Mouse (Mus musculus) ovary, adult 18-20 months (tissue): ENCODE data around the gene Mrgpre.

ENCODE experiments used
- DNase-seq: peaks from one replicate; pipeline ENCODE4 v3.0.0; 2022; ENCODE audit warnings: low spot score, mixed read lengths

The Mrgpre gene

DNA sequence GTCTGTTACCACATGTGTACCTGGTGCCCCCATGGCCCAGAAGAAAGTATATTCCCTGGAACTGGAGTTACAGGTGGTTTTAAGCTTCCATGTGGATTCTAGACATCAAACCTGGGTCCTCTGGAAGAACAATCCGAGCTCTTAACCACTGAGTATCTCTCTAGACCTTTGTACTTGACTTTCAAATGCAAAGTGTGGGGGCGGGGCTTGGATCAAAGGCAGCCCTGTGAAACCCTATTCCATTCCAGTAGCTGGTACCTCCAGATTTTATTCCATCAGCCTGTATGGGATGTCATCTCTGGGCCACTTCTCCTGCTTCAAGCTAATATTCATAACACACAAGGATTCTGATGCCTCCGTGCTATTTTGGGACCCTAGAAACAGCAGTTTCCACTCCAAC is 8.2 kb downstream of the Mrgpre start:
- no peak for DNase-seq

DNA sequence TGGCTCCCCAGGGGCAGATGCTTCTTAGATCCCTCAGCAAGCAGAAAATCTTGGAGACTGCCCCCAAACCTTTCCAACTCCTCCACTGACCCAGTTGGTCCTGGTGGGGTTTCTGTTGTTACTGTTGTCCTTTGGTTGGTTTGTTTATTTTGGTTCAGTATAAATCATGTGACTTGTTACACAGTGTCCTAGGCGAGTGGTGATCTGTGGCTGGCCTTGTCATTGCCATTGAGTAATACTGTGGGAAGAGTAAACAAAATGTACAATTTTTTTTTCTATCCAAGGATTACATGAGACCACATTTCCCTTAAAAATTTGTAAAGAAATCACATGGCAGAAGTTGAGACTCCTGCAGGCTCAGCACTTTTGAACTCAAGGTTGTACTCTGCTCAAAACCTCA is 14.8 kb downstream of the Mrgpre start:
- no peak for DNase-seq

DNA sequence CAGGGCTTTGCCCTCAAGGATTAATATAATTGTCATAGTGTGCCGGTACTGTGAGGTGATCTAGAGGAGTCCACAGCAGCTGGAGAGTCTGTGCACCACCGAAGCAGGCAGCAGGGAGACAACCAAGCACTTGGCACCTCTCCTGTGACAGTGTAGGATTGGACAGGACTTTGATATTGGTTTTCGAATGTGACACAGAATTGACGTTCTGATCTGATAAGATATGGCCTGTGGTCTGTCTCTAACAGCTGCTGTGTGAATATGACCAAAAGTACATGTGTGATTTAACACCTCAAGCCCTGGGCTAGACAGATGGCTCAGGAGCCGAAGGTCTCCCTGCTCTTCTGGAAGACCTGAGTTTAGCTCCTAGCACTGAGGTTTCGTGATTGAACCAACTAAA is 16.0 kb downstream of the Mrgpre start:
- DNase-seq = no peak

DNA sequence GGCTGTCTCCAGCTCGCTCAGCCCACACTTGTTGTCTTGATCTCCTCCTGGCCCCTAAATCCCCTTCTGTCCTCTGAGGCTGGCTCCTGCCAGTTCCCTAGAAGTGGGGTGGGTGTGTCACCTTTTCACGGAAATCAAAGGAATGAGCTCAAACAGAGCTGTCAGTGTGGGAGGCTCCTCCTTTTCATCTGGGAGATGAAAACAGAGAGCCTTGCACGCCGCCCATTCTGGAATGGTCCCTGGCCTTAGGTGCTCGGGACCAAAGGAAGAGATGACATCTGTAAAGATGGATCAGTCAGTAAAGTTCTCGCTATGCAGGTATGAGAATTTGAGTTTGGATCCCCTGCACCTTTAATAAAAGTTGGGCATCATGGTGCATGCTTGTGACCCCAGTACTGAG is 17.4 kb downstream of the Mrgpre start, which contains the start of gene Mrgprg:
Gene Mrgprg, minus strand, starts transcription at position 101 of the 400 bp plus-strand sequence.
- no peak for DNase-seq

DNA sequence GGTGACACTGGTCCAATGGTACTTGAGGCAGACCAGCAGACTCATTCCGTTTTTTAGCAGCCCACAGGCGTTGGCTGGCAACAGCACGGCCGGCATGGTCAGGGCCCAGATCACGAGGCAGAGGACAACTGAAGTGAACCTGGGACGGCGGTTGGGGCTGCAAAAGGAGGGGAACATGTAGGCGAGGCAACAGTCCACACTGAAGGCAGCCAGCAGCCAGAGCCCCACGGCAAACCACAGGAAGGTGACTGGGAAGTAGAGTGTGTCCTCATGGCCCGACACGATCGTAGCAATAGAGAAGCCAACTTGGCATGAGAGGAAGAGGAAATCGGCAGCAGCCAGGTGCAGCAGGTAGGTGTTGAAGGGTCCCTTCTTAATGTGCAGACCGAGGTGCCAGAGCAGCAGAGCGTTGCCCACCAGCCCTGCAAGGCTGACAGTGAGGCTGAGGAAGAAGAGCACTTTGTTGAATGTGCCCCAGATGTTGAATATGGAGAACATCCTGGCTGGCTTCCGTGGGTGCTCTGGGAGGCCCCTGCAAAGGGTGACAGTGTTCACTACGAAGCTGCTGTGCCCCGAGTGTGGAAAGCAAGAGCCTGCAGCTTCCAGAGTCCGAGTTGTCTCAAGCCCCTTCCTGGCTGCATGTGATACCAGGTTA is 19.3 kb downstream of the Mrgpre start:
- DNase-seq = no peak

DNA sequence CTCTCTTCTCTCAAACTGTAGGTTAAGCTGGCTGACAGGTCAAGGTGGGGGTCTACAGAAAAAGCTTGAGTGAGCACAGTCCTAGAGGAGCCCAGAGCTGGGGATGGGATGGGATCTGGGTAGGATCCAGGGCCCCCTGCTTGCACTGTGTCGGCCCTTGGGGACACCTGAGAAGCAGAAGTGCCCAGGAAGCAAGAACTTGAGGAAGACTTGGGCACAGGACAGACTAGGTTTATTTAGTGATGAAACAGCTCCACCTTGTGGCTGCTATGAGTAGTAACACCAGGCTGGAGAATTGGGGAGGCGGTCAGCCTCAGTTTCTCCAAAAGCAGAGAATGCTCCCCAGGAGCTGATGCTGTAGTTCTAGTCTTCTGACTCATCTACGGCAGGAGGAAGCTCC is 20.5 kb downstream of the Mrgpre start:
- DNase-seq = no peak

DNA sequence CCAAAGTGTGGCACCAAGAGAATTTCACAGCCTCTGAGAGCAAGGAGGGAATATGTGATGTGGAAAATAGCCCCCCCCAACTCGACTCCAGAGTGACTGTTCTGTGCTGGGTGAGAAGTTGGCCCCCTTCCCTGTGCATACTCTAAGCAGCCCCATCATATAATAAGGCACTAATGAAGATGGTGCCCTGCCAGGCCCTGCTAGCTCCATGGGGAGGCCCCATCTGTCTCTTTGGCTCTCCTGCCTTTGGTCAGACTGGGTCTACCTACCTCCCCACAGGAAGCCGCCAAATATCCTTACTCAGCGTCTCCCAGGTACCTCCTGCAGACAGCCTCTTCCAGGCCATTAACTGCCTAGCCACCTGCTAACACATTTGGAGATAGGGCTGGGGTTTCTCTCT is 25.3 kb downstream of the Mrgpre start:
- DNase-seq = no peak

DNA sequence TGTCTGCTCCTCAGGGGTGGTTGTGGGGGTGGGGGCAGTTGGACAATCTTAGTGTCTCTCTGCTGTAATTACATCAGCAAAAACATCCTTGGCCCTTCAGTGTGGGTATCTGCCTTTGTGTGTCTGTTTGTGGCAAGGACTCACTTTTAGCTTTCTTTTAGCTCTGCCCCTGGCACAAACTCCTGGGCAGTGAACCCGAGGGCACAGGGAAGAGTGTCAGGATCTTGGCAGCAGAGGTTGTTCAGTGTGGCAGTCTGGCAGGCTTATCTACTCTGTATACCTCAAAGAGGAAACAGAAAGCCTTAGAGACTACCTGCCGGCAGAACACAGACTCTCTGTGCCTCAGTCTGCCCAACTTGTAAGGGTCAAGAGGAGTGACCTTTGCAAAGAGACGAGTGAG is 26.6 kb downstream of the Mrgpre start:
- no peak for DNase-seq

DNA sequence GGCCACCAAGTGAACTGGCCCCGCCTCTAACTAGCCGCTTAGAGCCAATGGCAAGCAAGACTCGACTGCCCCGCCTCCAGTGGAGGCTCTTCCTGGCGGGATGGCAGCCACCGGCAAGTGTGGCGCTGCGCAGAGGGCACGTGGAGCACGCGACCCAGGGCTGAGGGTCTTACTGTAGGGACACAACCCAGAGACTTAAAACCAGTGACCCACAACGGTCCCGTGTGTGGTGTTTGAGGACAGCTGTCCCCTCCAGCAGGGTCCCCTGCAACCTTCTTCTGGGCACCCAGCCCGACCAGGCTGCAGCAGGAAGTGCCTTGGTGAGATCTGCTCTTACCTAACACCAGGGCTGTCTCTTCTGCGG is 27.3 kb downstream of the Mrgpre start:
- peak; percentile 65 for DNase-seq

DNA sequence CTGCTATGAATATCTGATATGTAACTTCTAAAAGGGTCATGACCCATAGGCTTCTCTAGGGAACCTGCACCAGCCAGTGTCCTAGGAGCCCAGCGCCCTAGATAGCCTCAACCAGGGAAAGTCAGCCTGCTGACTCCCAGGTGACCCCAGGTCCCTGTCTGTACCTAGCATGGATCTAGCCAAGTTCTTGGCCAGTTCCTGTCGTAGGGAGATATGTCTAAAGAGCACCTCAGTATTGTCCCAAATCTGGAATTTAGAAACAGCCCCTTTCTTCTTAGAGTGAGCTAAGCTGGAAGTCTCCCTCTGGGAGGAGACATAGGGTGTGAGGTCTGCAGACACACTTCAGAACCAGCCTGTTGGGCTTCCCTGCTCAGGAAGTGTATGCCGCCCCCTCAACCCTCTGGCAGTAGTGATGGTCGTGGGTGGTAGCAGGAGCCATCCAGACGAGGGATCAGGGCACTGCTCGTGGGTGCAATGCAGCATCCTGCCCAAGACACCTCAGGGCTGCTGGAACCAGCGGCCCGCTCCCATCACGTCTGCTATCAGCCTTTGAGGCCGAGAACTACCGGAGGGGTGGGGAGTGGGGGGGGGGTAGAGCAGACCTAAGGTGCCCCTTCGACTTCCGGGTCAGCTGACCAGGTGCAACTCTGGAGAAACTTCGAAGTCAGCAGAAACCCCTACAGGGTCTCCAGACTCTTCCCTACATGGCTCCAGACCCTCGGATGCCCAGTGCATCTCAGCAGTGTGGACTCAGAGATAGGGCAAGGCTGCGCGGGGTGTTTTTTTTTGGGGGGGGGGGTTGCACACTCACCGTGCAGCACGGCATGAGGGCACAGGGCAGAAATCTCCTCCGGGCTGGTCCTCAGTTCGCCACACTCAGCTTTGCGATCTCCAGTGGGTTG is 27.9 kb downstream of the Mrgpre start, which contains the start of gene Osbpl5:
Gene Osbpl5, minus strand, starts transcription at position 861 of the 902 bp plus-strand sequence.
- DNase-seq = no peak

DNA sequence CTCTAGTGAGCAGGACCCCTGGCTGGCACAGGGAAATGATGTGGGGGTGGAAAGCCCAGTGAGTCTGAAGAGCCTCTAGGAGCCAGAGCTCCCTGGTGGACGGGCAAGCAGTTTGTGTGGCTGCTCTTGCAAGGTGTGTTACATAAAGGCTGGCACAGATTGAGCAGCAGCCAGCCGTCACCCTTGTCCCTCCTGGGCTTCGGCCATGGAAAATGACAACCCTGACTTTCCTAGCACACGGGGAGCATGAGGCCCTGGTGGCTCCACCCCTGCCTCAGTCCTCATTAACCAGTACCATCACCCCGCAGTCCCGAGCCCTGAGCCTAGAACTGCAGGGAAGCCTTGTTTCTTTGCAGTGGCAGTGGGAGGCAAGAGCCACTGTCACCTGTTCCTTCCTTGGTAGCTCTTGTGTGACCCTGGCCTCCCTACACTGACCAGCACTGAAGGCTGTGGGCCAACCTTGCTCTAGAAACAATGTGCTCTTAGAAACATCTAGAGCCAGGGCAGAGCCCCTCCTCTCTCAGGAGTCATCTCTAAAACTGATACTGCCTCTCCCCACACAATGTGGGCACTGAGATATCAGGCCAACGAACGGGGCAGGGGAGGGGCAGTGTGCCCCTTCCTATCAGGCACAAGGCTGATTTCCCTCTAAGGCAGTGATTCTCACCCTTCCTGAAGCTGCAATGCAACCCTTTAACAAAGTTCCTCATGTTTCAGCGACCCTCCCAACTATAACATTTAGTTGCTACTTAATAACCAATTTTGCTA is 28.8 kb downstream of the Mrgpre start:
- no peak for DNase-seq

DNA sequence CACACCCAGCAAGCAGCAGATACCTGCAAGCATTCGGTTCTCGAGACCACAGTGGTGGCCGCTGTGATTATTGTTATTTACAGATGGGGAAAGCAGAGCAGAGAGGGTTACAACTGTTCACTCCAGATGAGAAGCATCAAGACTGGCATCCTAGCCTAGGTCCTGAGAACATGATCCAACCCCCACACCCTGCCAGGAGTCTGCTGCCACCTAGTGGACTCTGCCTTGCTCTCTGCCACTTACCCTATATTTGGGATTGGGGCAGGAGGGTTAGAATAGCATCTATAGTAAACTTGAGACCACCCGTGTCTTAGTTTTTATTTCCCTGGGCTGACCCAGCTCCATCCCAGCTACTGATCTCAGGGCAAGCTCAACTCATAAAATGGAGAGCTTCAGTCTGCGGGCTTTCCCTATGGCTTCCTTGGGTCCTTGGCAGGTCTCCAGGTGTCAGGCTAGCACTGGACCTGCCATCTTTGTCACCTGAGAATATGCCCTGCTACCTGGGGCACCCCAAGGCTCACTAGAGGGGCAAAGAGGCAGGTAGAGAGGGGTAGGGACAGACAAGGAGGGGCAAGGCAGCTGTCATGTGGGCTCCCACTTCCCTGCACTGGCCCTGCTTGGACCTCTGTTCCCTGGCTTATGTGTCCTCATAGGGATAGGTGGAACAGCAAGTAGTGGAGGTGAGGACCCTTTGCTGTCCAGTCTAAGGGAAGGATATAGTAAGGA is 30.1 kb downstream of the Mrgpre start:
- no peak for DNase-seq

DNA sequence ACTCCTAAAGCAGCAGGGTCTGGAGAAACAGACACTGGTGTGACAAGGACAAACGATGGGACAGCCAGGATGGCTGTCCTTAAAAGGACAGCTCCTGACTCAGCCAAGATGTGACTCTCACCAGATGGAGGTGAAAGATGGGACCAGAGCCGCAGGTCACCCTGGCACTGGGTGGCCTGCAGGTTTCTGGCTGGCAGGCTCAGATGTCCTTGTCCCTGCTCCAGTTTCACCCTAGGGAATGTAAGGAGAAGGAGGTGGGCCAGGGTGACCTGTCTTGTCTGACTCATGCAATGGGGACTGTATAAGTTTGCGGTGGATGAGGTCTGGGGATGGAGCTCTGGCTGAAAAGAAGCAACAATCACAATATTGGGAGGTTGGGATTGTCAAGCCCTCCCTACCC is 31.7 kb downstream of the Mrgpre start:
- DNase-seq = no peak

DNA sequence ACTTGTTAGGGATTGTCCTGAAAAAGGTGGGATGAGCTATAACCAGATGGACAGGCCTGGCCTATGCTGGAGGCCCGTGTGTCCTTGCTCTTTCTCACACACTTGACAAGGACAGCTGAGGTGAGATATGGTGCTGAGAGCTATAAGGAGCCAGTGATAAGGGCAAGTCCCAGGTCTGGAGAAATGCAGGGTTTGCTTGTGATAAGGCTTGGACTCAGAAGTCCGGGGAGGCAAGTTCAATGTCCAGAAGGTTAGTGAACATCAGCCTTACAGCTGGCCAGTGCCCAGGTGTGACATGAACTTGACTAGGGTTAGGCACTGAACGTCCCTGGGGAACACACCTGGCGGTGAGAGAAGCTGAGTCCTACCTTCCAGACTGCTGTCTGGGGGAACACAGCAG is 32.2 kb downstream of the Mrgpre start:
- DNase-seq = no peak

DNA sequence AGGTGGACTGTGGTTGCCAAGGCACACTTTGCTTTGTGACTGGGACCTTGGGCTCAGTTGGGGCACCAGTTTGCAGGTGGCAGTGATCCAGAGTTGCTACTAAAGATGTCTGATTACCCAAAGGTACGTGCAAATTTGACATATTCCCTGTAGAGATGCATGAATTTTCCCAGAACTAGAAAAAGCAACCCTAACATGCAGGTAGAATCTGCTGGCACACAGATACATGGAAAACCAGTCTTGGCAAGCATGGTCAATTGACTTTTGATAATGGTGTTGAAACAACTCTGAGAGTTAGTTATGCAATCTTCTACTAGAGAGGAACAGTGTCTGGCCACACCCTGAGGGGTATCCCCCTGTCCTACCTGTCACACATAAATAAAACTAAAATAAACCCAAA is 32.9 kb downstream of the Mrgpre start:
- no peak for DNase-seq

DNA sequence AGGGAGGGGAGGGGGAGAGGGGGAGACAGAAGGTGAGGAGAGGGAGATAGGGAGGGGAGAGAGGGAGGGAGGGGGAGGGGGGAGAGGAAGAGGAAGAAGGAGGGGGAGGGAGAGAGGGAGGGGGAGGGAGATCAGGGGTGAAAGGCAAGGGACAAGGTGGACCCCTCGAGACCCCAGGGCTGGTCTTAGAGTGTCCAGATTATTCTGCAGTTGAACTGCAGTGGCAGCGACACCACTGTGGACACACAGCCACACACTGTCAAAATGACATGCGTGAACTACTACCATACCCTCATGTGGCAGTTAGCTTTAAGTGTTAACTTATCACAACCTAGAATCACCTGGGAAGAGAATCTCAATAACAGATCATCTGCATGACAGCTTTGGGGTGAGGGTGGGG is 35.3 kb downstream of the Mrgpre start:
- DNase-seq = no peak

DNA sequence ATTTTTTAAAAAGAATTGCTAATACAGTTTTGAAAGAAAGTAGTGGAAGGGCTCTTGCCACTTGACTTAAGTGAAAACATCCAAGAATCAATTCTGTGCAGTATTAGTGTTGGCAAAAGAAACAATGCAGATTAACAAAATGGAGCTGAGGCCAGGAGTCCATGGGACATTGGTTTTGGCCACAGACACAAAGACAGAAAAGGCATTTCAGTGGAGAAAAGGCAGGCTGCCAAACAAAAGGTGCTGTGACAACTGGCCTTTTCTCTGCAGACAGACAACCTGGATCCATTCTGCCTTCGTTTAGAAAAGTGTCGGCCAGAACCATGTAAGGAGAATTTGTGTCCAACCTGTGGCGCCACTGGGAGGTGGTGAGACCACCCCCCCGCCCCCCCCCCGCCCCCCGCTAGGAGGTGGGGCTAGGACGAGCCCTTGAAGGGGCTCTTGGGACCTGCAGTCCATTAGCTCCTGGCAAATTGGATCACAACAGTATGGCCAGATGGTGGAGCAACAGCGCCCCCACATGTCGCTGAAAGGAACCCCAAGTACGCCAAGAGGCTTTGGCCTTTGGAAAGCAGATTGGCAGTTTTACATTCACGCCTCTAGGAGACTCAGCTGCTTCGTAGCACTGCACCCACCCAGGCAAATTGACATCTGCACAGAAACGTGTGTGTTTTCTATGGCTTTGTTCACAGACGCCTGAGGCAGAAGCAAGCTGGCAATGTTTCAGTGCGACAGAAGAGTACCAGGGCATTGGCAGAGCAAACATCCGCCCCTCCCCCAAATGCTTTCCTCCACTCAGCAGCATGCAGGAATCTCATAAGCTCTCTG is 36.0 kb downstream of the Mrgpre start:
- DNase-seq = peak; percentile 69

DNA sequence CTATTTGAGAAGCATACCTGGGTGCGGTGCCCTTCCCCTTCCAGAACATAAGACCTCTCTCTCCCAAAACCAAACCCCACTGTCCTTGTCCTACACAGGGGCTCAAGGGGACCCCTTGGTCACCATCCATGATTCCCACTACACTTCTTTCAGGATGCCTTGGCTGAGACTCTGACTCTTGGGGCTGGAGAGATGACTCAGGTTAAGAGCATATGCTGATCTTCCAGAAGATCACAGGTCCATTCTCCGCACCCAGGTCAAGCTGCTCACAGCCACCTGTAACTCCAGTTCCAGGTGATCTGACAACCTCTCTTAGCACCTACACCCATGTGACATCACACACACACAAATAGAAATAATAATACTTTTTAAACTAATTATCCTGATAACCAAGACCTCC is 43.6 kb downstream of the Mrgpre start:
- DNase-seq = no peak

DNA sequence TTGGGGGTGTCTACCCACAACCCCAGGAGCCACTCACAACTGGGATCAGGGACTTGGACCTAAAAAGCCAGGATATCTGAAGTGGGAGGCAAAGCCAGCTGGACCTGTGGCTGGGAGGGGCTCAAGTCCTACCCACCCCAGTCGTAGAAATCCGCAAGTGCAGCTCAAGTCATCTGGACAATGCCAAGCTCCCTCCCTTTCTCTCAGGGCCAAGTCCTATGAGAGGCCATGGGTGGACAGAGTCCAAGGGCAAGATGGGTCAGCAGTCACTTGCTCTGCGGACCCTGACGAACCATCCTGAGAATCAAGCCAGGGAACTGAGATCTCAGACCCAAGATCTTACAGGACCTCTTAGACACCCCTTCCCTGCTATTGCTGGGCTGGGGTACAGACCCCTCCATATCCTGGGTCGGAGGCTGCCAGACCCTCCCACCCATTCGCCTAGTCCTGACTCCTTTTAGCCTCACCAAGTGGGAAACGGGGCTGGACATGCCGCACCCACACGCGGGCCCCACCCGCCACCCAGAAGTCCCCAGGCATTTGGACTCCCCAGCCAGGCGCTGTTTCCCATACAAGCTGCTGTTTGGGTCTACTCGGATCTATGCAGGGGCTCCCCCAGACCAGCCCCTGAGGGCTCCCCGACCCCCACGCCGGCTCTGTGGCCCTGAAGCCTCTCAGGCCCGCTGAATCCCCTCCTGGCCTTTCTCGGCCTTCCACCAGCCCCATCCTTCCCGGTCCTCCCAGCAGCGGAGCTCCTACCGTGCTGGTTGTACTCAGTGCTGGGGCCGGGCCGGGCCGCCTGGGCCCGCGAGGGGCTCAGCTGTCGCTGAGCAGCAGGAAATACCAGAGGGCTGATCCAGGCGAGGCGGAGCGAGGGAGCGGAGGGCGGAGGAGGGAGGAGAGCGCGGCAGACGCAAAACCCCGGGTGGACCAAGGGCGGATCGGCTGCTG is 44.5 kb downstream of the Mrgpre start:
- DNase-seq = peak; percentile 80

DNA sequence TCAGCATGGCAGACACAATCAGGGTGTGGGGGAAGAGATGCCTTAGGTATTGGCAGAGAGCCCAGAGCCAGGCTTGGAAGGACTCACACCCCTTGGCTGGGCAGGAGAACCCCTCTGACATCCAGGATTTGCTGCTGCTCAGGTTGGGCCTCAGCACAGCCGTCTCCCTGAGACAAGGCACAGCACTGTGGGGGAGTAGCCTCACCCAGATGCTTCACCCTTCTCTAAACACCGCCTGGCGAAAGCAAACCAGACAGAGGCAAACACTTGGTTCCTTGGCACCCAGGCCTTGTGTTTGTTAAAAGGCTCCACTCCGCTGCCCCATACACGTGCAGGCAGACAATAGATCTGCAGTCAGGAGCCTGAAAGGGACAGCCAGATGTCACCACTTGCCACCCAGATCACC is 45.7 kb downstream of the Mrgpre start:
- peak; percentile 77 for DNase-seq
